Mouse (Mus musculus) kidney, adult 2 months (tissue): ENCODE data around the gene Arhgef18.

Source experiments
- CTCF ChIP-seq: fragments of 200-500 bp; conservative IDR thresholded peaks from 2 replicates; pipeline ENCODE4 v1.5.1; 2011; ENCODE audit warnings: low read depth, mild to moderate bottlenecking, control low read depth, low read length, moderate library complexity, mixed read lengths; ENCODE audit not compliant: insufficient read depth, insufficient read length
- POLR2A ChIP-seq: fragments of 200-500 bp; IDR thresholded peaks from one replicate; pipeline ENCODE4 v1.6.1; 2011; ENCODE audit warnings: low read depth, low read length, control low read depth

- TF ChIP-seq POLR2A (no peak), CTCF (no peak)
These were observed 70.4 kb downstream of the Arhgef18 start for GRCm38 (mm10) chr8:3463248-3463647.
